Mouse (Mus musculus) monocyte, adult 5-6 weeks (primary cell): ENCODE results near the gene Capn10. TPM values are rescaled to one million over a fixed set of nuclear protein-coding genes. Genes with fewer than 3 reads are reported as not detected.

ENCODE experiments used
- total RNA-seq: library from RNA; stranded (forward); fragments of 200-1000, 200-491, 200-594 nt; gene quantifications from 3 replicates; pipeline ENCODE4 v1.2.3, GENCODE M21; 2017

Capn10 gene
- total RNA-seq, 1 experiment from 2014 or later: 4.0 TPM

Other genes with a start within 250 kb of the Capn10 start
- gene Gpc1, start 102.7 kb upstream of the Capn10 start, total RNA-seq: 24.0 to 67.4 TPM (median 25.2 TPM) in 3 replicates
- 0.49 TPM in 1 of 3 replicates, not detected in the others for gene Ankmy1, start 31.5 kb upstream of the Capn10 start, total RNA-seq
- 2.0 to 2.8 TPM in 2 of 3 replicates, not detected in the other for gene Dusp28, start 27.4 kb upstream of the Capn10 start, total RNA-seq
- gene Rnpepl1, start 23.6 kb upstream of the Capn10 start, total RNA-seq: 17.1 to 31.1 TPM (median 26.0 TPM) in 3 replicates
- 56.2 to 58.9 TPM (median 58.5 TPM) in 3 replicates for gene Gpr35, start 16.5 kb downstream of the Capn10 start, total RNA-seq
- not detected in 3 replicates for gene Aqp12, start 72.0 kb downstream of the Capn10 start, total RNA-seq
- not detected in 3 replicates for gene Kif1a, start 167.6 kb downstream of the Capn10 start, total RNA-seq
- gene Agxt, start 200.9 kb downstream of the Capn10 start, total RNA-seq: not detected in 3 replicates
- gene 2310007B03Rik, start 226.6 kb downstream of the Capn10 start, total RNA-seq: not detected in 3 replicates
- not detected in 3 replicates for gene Crocc2, start 234.3 kb downstream of the Capn10 start, total RNA-seq